Mouse (Mus musculus) thymus, adult 2 months (tissue): ENCODE data around the gene Zfp57. TPM values are rescaled to one million over a fixed set of nuclear protein-coding genes. Genes with fewer than 3 reads are reported as not detected.
"Not testable (repeated sequence)": the region's sequence is repeated elsewhere in the genome, so short reads cannot be mapped to it uniquely, and the experiment has no call there.

Source experiments
- DNase-seq: peaks from one replicate; pipeline ENCODE4 v3.0.0; 2021
- H3K27ac ChIP-seq: fragments of 200-500 bp; 2 replicates; pipeline ENCODE4 v1.5.1; 2012; ENCODE audit warnings: low read length, control low read depth; ENCODE audit not compliant: control insufficient read depth, insufficient read depth
- H3K27me3 ChIP-seq: fragments of 200-500 bp; 2 replicates; pipeline ENCODE4 v1.6.1; 2012; ENCODE audit warnings: mild to moderate bottlenecking, low read length, moderate library complexity, mixed read lengths; ENCODE audit not compliant: control insufficient read depth, insufficient read depth
- H3K36me3 ChIP-seq: fragments of 200-500 bp; 2 replicates; pipeline ENCODE4 v1.6.1; 2012; ENCODE audit warnings: mild to moderate bottlenecking, low read length, moderate library complexity; ENCODE audit not compliant: control insufficient read depth, insufficient read depth
- H3K4me1 ChIP-seq: fragments of 200-500 bp; replicated peaks from 2 replicates; pipeline ENCODE4 v1.6.1; 2012; ENCODE audit warnings: low read length; ENCODE audit not compliant: control insufficient read depth, insufficient read depth
- H3K4me3 ChIP-seq: fragments of 200-500 bp; 2 replicates; pipeline ENCODE4 v1.5.1; 2012; ENCODE audit warnings: mild to moderate bottlenecking, low read length, control low read depth, moderate library complexity; ENCODE audit not compliant: control insufficient read depth, insufficient read depth
- CTCF ChIP-seq: fragments of 200-500 bp; IDR thresholded peaks from 2 replicates; pipeline ENCODE4 v1.5.1; 2012; ENCODE audit warnings: mild to moderate bottlenecking, control low read depth, low read length, moderate library complexity, borderline replicate concordance; ENCODE audit not compliant: control insufficient read depth, poor library complexity, insufficient read depth; ENCODE audit errors: extremely low read depth
- POLR2A ChIP-seq: fragments of 200-500 bp; IDR thresholded peaks from 2 replicates; pipeline ENCODE4 v1.6.1; 2012; ENCODE audit warnings: mild to moderate bottlenecking, low read length, control low read depth, moderate library complexity; ENCODE audit not compliant: control insufficient read depth, poor library complexity, insufficient read depth; ENCODE audit errors: extremely low read depth
- WGBS: fragments of 180-500 bp; shearing (Covaris S2); methylation state at CpG from one replicate; pipeline ENCODE4 v1.1.7; 2018; 5-methylcytosine and 5-hydroxymethylcytosine counted together
- polyA plus RNA-seq: library from polyadenylated mRNA; depleted of rRNA; stranded (reverse); fragments of >200 nt; gene quantifications from 2 replicates; pipeline ENCODE4 v1.2.3, GENCODE M21; 2012

The Zfp57 gene
- polyA plus RNA-seq, 1 experiment: 1.1 TPM

- no peak for DNase-seq
- Histone ChIP-seq H3K4me3 (no peak overlapping the region), H3K4me1 (peaks cover 5% of the 10 kb centered on the region), H3K36me3 (no peaks in the 10 kb centered on the region), H3K27ac (no peak overlapping the region), H3K27me3 (no peaks in the 10 kb centered on the region)
- 41% methylated on average over 17 of the region's 17 CpGs for WGBS
- no peak for TF ChIP-seq CTCF
- no peak for TF ChIP-seq POLR2A
Observed at GRCm38 (mm10) chr17:37009460-37010042, 8.6 kb downstream of the Zfp57 start.

GRCm38 (mm10) chr17:37011719-37012118 is 10.8 kb downstream of the Zfp57 start:
- no peaks in the 10 kb centered on the region for H3K36me3 ChIP-seq
- H3K27ac ChIP-seq: no peak overlapping the region
- WGBS: 94% methylated on average over 3 of the region's 3 CpGs
- no peak for TF ChIP-seq POLR2A
- TF ChIP-seq CTCF: no peak
- no peak for DNase-seq
- H3K27me3 ChIP-seq: no peaks in the 10 kb centered on the region
- H3K4me1 ChIP-seq: peaks cover 5% of the 10 kb centered on the region
- H3K4me3 ChIP-seq: no peak overlapping the region

GRCm38 (mm10) chr17:37012141-37012540 is 11.2 kb downstream of the Zfp57 start:
- Histone ChIP-seq H3K4me3 (no peak overlapping the region), H3K27me3 (no peaks in the 10 kb centered on the region), H3K36me3 (no peaks in the 10 kb centered on the region), H3K27ac (no peak overlapping the region), H3K4me1 (peaks cover 5% of the 10 kb centered on the region)
- 84% methylated on average over 5 of the region's 5 CpGs for WGBS
- DNase-seq: no peak
- TF ChIP-seq CTCF (no peak), POLR2A (no peak)

GRCm38 (mm10) chr17:37016333-37016732 is 15.4 kb downstream of the Zfp57 start:
- Histone ChIP-seq H3K36me3 (no peaks in the 10 kb centered on the region), H3K27me3 (no peaks in the 10 kb centered on the region), H3K4me3 (no peak overlapping the region), H3K27ac (no peak overlapping the region), H3K4me1 (no peaks in the 10 kb centered on the region)
- no peak for TF ChIP-seq CTCF
- TF ChIP-seq POLR2A: no peak
- DNase-seq: no peak

- no peak for DNase-seq
- peaks cover 4% of the 10 kb centered on the region; the same call in 1 of the 2 replicates for H3K4me1 ChIP-seq
- H3K36me3 ChIP-seq: no peaks in the 10 kb centered on the region
- 95% methylated on average over 3 of the region's 3 CpGs for WGBS
- TF ChIP-seq CTCF: no peak
- no peak for TF ChIP-seq POLR2A
- no peak overlapping the region for H3K4me3 ChIP-seq
- H3K27ac ChIP-seq: no peak overlapping the region
- H3K27me3 ChIP-seq: no peaks in the 10 kb centered on the region
Observed at GRCm38 (mm10) chr17:37018328-37018727, 17.4 kb downstream of the Zfp57 start.

GRCm38 (mm10) chr17:37019242-37019641 is 18.3 kb downstream of the Zfp57 start:
- not testable (repeated sequence) for H3K4me1 ChIP-seq, H3K36me3 ChIP-seq, H3K27ac ChIP-seq, DNase-seq, H3K4me3 ChIP-seq, H3K27me3 ChIP-seq
- WGBS: 94% methylated on average over 5 of the region's 5 CpGs

- peaks cover 4% of the 10 kb centered on the region; the same call in 1 of the 2 replicates for H3K4me1 ChIP-seq
- no peaks in the 10 kb centered on the region for H3K36me3 ChIP-seq
- no peaks in the 10 kb centered on the region for H3K27me3 ChIP-seq
- TF ChIP-seq CTCF (no peak), POLR2A (no peak)
- no peak for DNase-seq
- H3K4me3 ChIP-seq: no peak within 1 kb of the TSS
- 69% methylated on average over 9 of the region's 9 CpGs for WGBS
- no peak within 1 kb of the TSS for H3K27ac ChIP-seq
Observed at GRCm38 (mm10) chr17:37022628-37023576, 21.9 kb downstream of the Zfp57 start, which contains the start of gene Mog. TSS of gene Mog (minus strand) at chr17:37023398.
